Mouse (Mus musculus): ENCODE results near the gene Wnt9a. TPM values are rescaled to one million over a fixed set of nuclear protein-coding genes. Genes with fewer than 3 reads are reported as not detected.
"Not testable (repeated sequence)": the region's sequence is repeated elsewhere in the genome, so short reads cannot be mapped to it uniquely, and the experiment has no call there.

The Wnt9a gene
- polyA plus RNA-seq, 1 experiment from 2014 or later = 2.1 TPM

- WGBS = 82% methylated on average over 2 of the region's 2 CpGs
- Histone ChIP-seq H3K27me3 (0 out of 2 replicates have a peak, but pooled peaks cover 1% of the 10 kb centered on the region), H3K27ac (no peak overlapping the region; the same call in 1 of the 2 replicates), H3K4me1 (peaks cover 16% of the 10 kb centered on the region), H3K4me2 (no peak overlapping the region), H3K4me3 (replicated peaks) (no peak overlapping the region), H3K9me3 (replicated peaks) (no peaks in the 10 kb centered on the region), H3K36me3 (no peaks in the 10 kb centered on the region), H3K9ac (no peak overlapping the region)
- no peak for ATAC-seq (replicated peaks; ENCODE audit: low FRiP score)
Observed at GRCm38 (mm10) chr11:59350326-59350725, 43.6 kb downstream of the Wnt9a start.

GRCm38 (mm10) chr11:59354793-59355192 lies 48.1 kb downstream of the Wnt9a start:
- Histone ChIP-seq H3K4me1 (peaks cover 21% of the 10 kb centered on the region), H3K9ac (no peak overlapping the region), H3K27me3 (0 out of 2 replicates have a peak, but pooled peaks cover 6% of the 10 kb centered on the region), H3K9me3 (replicated peaks) (no peaks in the 10 kb centered on the region), H3K4me2 (no peak overlapping the region), H3K36me3 (no peaks in the 10 kb centered on the region), H3K27ac (no peak overlapping the region), H3K4me3 (replicated peaks) (no peak overlapping the region)
- no peak for ATAC-seq (replicated peaks; ENCODE audit: low FRiP score)
- 83% methylated on average over 4 of the region's 4 CpGs for WGBS

GRCm38 (mm10) chr11:59356874-59357289 lies 50.2 kb downstream of the Wnt9a start:
- H3K4me1 ChIP-seq = peaks cover 12% of the 10 kb centered on the region
- no peak overlapping the region for H3K4me3 ChIP-seq (replicated peaks)
- no peak overlapping the region for H3K4me2 ChIP-seq
- 17% methylated on average over 11 of the region's 11 CpGs for WGBS
- no peaks in the 10 kb centered on the region for H3K36me3 ChIP-seq
- 0 out of 2 replicates have a peak, but pooled peaks cover 6% of the 10 kb centered on the region for H3K27me3 ChIP-seq
- ATAC-seq (replicated peaks; ENCODE audit: low FRiP score) = peak; percentile 49
- no peaks in the 10 kb centered on the region for H3K9me3 ChIP-seq (replicated peaks)
- H3K9ac ChIP-seq = no peak overlapping the region
- no peak overlapping the region for H3K27ac ChIP-seq

DNA sequence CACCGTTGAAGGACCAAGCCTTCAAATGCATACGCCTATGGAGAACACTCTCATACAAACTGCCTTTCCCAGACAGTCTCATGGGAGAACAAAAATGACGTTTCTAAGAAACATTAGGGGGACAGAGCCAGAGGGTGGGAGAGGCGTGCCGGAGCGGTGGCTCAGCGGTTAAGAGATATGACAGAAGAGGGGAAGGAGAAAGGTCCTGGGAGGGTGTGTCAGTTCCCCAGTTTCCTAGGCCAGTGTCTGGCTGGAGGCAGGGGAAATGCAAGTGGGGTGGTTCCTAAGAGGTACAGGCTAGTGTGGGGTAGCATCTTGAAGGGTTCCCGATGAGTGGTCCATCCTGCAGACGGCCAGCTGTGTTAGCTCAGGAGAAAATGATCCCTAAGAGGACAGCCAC lies 54.6 kb downstream of the Wnt9a start:
- no peak overlapping the region for H3K4me3 ChIP-seq (replicated peaks)

GRCm38 (mm10) chr11:59364007-59364406 lies 57.3 kb downstream of the Wnt9a start:
- H3K27ac ChIP-seq = peak overlapping the region; percentile 13; the same call in 1 of the 2 replicates
- no peak overlapping the region for H3K4me3 ChIP-seq (replicated peaks)
- 80% methylated on average over 9 of the region's 9 CpGs for WGBS
- peaks cover 27% of the 10 kb centered on the region for H3K4me1 ChIP-seq
- no peaks in the 10 kb centered on the region for H3K36me3 ChIP-seq
- no peaks in the 10 kb centered on the region for H3K9me3 ChIP-seq (replicated peaks)
- H3K9ac ChIP-seq = no peak overlapping the region
- no peak for ATAC-seq (replicated peaks; ENCODE audit: low FRiP score)
- H3K4me2 ChIP-seq = no peak overlapping the region
- no peaks in the 10 kb centered on the region for H3K27me3 ChIP-seq

More for the DNA sequence above, 54.6 kb downstream of the Wnt9a start:
- Histone ChIP-seq H3K27ac (no peak overlapping the region), H3K4me2 (no peak overlapping the region), H3K27me3 (no peaks in the 10 kb centered on the region), H3K36me3 (no peaks in the 10 kb centered on the region), H3K4me1 (peaks cover 34% of the 10 kb centered on the region), H3K9me3 (replicated peaks) (no peaks in the 10 kb centered on the region), H3K9ac (no peak overlapping the region)
- no peak for ATAC-seq (replicated peaks; ENCODE audit: low FRiP score)
- WGBS = 80% methylated on average over 9 of the region's 9 CpGs

DNA sequence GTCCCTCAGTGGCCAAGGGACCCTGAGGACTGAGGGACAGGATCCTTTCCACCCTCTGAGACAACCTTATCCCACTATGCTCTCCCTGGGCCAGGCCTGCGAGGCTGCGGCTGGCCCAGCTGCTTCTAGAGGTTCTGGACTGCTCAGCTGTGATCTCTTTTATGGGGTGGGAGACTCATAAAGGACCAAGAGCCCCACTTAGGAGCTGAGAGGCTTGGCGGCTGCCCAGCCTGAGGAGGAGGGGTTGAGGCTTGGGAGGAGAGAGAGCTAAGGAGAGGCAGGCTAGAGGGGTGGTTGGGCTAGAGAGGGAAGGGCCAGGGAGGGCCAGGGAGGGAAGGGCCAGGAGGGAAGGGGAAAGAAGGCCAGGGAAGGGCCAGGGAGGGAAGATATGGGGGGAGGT lies 57.7 kb downstream of the Wnt9a start:
- whole genome bisulfite sequencing = 42% methylated on average over 3 of the region's 3 CpGs
- Histone ChIP-seq H3K27me3 (no peaks in the 10 kb centered on the region), H3K4me2 (no peak overlapping the region), H3K4me3 (replicated peaks) (no peak overlapping the region), H3K9ac (no peak overlapping the region), H3K9me3 (replicated peaks) (no peaks in the 10 kb centered on the region), H3K36me3 (no peaks in the 10 kb centered on the region), H3K4me1 (peaks cover 27% of the 10 kb centered on the region), H3K27ac (peak overlapping the region; percentile 13; the same call in 1 of the 2 replicates)
- ATAC-seq (replicated peaks; ENCODE audit: low FRiP score) = peak; percentile 56; the same call in 1 of the 2 replicates

DNA sequence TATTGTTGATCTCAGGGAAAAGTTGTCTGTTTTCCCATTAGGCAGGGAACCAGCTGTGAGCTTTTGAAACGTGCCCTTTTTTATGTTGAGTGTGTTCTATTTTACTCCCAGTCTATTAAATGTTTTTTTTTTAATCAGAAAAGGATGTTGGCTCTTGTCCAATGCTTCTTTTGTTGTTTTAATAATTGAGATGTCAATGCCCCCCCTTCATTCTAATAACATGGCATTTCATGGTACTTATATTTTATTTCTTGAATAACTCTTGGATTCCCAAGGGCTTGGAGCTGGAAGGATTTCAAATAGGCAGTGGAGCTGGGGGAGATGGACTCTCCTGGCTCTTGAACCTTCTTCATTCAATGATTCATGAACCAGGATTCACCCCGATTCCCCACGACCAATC lies 59.3 kb downstream of the Wnt9a start:
- H3K36me3 ChIP-seq = no peaks in the 10 kb centered on the region
- no peaks in the 10 kb centered on the region for H3K27me3 ChIP-seq
- 65% methylated on average over 3 of the region's 3 CpGs for WGBS
- H3K4me3 ChIP-seq (replicated peaks) = no peak overlapping the region
- H3K4me2 ChIP-seq = no peak overlapping the region
- ATAC-seq (replicated peaks; ENCODE audit: low FRiP score) = no peak
- H3K9me3 ChIP-seq (replicated peaks) = no peaks in the 10 kb centered on the region
- H3K4me1 ChIP-seq = peaks cover 27% of the 10 kb centered on the region
- H3K27ac ChIP-seq = 0 out of 2 replicates have a peak overlapping the region, but pooled peaks have one; percentile 45
- H3K9ac ChIP-seq = no peak overlapping the region

DNA sequence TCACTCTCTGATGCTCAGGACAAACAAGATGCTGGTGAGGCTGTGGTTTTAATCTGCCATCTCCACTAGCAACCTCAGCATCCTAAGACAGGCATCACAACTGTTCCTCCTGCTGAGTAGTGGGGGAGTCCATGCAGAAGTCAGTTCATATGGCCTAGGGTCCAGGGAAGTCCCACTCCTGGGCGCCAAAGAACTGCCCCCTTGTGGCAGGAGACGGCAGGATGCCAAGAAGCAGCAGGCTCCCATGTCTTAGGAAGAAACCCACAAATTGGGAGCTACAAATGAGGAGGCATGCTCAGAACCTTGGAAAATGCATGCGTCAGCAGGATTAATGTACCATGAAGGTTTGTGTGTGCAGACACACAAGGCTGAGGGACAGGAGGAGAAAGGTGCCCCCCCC lies 59.9 kb downstream of the Wnt9a start:
- Histone ChIP-seq H3K36me3 (no peaks in the 10 kb centered on the region), H3K27ac (0 out of 2 replicates have a peak overlapping the region, but pooled peaks have one; percentile 20), H3K4me2 (no peak overlapping the region), H3K9me3 (replicated peaks) (no peaks in the 10 kb centered on the region), H3K4me3 (replicated peaks) (no peak overlapping the region), H3K4me1 (peaks cover 27% of the 10 kb centered on the region), H3K27me3 (no peaks in the 10 kb centered on the region), H3K9ac (no peak overlapping the region)
- WGBS = 16% methylated on average over 3 of the region's 3 CpGs
- no peak for ATAC-seq (replicated peaks; ENCODE audit: low FRiP score)

DNA sequence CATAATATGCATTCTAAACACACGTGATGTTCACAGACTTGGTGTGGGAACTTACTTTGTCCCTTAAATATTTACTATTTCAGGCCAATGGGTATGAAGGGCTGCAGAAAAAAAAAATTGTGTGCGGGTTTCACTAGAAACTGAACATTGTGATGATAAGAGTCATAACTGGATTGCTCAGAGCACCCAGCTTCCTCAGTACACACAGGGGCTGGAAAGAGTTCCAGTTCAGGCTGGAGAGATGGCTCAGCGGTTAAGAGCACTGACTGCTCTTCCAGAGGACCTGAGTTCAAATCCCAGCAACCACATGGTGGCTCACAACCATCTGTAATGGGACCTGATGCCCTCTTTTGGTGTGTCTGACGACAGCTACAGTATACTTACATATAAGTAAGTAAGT lies 61.2 kb downstream of the Wnt9a start:
- WGBS = 85% methylated on average over 4 of the region's 4 CpGs
- not testable (repeated sequence) for H3K36me3 ChIP-seq; H3K27ac ChIP-seq; H3K27me3 ChIP-seq; H3K4me3 ChIP-seq (replicated peaks); H3K4me2 ChIP-seq; ATAC-seq (replicated peaks; ENCODE audit: low FRiP score); H3K9me3 ChIP-seq (replicated peaks); H3K9ac ChIP-seq
- peaks cover 19% of the 10 kb centered on the region; the same call in 1 of the 2 replicates for H3K4me1 ChIP-seq

DNA sequence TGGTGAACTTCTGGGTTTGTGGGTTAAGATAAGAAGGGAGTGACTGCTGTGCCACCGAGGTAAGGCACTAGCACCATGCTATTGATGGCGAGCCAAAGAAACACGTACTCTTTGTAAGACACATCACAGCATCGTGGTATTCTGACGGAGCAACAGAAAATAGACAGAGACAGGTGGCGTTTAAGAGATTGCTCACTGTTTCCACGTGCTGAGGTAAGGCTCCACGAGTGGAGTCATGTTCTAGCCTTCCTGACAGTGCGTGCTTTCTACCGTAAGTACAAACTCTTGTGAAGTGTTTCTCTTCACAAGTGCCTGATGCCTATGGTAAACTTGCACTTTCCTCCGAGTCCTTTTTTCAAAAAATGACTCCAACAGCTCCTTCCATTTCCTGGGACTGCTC lies 63.1 kb downstream of the Wnt9a start:
- Histone ChIP-seq H3K27ac (no peak overlapping the region), H3K4me3 (replicated peaks) (no peak overlapping the region), H3K4me2 (no peak overlapping the region), H3K9ac (no peak overlapping the region), H3K4me1 (peaks cover 11% of the 10 kb centered on the region; the same call in 1 of the 2 replicates), H3K36me3 (no peaks in the 10 kb centered on the region), H3K9me3 (replicated peaks) (no peaks in the 10 kb centered on the region), H3K27me3 (no peaks in the 10 kb centered on the region)
- ATAC-seq (replicated peaks; ENCODE audit: low FRiP score) = no peak
- WGBS = 79% methylated on average over 11 of the region's 11 CpGs

- H3K4me3 ChIP-seq (replicated peaks) = no peak within 1 kb of the TSS
- H3K4me2 ChIP-seq = no peak within 1 kb of the TSS
- H3K36me3 ChIP-seq = no peaks in the 10 kb centered on the region
- no peak for ATAC-seq (replicated peaks; ENCODE audit: low FRiP score)
- 78% methylated on average over 16 of the region's 16 CpGs for WGBS
- no peaks in the 10 kb centered on the region for H3K27me3 ChIP-seq
- no peaks in the 10 kb centered on the region for H3K9me3 ChIP-seq (replicated peaks)
- no peak within 1 kb of the TSS for H3K9ac ChIP-seq
- H3K27ac ChIP-seq = no peak within 1 kb of the TSS
- no peaks in the 10 kb centered on the region for H3K4me1 ChIP-seq
Observed at GRCm38 (mm10) chr11:59375475-59375874, 68.7 kb downstream of the Wnt9a start, which contains the start of gene Prss38. TSS of gene Prss38 (minus strand) at chr11:59375657.

GRCm38 (mm10) chr11:59377999-59378398 lies 71.3 kb downstream of the Wnt9a start:
- Histone ChIP-seq H3K9ac (no peak overlapping the region), H3K9me3 (replicated peaks) (no peaks in the 10 kb centered on the region), H3K4me1 (no peaks in the 10 kb centered on the region), H3K4me2 (no peak overlapping the region), H3K4me3 (replicated peaks) (no peak overlapping the region), H3K36me3 (no peaks in the 10 kb centered on the region), H3K27ac (no peak overlapping the region), H3K27me3 (no peaks in the 10 kb centered on the region)
- no peak for ATAC-seq (replicated peaks; ENCODE audit: low FRiP score)
- 83% methylated on average over 3 of the region's 3 CpGs for WGBS

DNA sequence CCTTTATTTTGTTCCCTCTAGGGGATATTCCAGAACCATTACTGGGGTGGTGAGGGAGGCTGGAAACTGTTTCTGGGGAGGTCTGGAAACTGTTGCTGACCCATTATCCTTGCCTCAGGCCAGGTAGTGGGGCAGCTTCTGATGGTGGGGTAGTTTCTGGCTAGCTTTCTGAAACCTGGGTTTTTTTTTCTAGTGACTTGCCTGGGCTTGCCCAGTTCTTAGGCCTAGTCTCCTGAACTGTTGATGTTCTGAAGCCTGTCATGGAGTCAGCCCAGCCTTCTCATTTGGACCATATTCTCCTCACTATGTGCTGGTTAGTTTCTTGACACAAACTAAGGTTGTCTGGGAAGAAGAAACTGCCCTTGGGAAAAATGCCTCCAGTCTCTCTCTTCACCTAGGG lies 72.8 kb downstream of the Wnt9a start:
- Histone ChIP-seq H3K4me3 (replicated peaks) (no peak overlapping the region), H3K36me3 (no peaks in the 10 kb centered on the region), H3K27ac (no peak overlapping the region), H3K4me1 (peaks cover 10% of the 10 kb centered on the region), H3K9ac (no peak overlapping the region), H3K9me3 (replicated peaks) (no peaks in the 10 kb centered on the region), H3K4me2 (no peak overlapping the region), H3K27me3 (no peaks in the 10 kb centered on the region)
- no peak for ATAC-seq (replicated peaks; ENCODE audit: low FRiP score)

Measured in kidney, embryonic 15.5 days (tissue).